Mouse (Mus musculus) olfactory bulb, adult 2 months (tissue): Measurements from ENCODE around the gene Mfsd2a.

Experiments
- CTCF ChIP-seq: fragments of 200-500 bp; IDR thresholded peaks from 2 replicates; pipeline ENCODE4 v1.5.1; 2012; ENCODE audit warnings: low read depth, mild to moderate bottlenecking, low read length, moderate library complexity; ENCODE audit not compliant: insufficient read depth
- POLR2A ChIP-seq: fragments of 200-500 bp; IDR thresholded peaks from 2 replicates; pipeline ENCODE4 v1.6.1; 2012; ENCODE audit warnings: mild to moderate bottlenecking, low read depth, low read length, moderate library complexity; ENCODE audit not compliant: insufficient read depth

GRCm38 (mm10) chr4:122996618-122997381 lies 35.8 kb upstream of the Mfsd2a start:
- TF ChIP-seq CTCF, result no peak
- TF ChIP-seq POLR2A, result no peak
